Mouse (Mus musculus) myocyte (in vitro differentiated cells): ENCODE results near the gene Ppm1b.

Experiments
- CEBPB ChIP-seq: IDR thresholded peaks from 2 replicates; pipeline ENCODE4 v1.6.1; 2011; ENCODE audit warnings: mild to moderate bottlenecking, moderate library complexity; ENCODE audit not compliant: poor library complexity, insufficient read depth, severe bottlenecking
- E2F4 ChIP-seq: IDR thresholded peaks from one replicate; pipeline ENCODE4 v1.6.1; 2011; ENCODE audit warnings: mild to moderate bottlenecking, control low read depth, moderate library complexity; ENCODE audit not compliant: insufficient read depth
- MAX ChIP-seq: IDR thresholded peaks from one replicate; pipeline ENCODE4 v1.6.1; 2011; ENCODE audit warnings: low read depth, mild to moderate bottlenecking, control low read depth
- MYOD1 ChIP-seq, 3 experiments: IDR thresholded peaks; one replicate each; pipeline ENCODE4 v1.6.1; 2011; ENCODE audit warnings: control low read depth in 2 of 3, low read depth in 2 of 3, mild to moderate bottlenecking in 2 of 3, moderate library complexity in 1 of 3; ENCODE audit not compliant: insufficient read length in 2 of 3, control insufficient read depth in 1 of 3
- MYOG ChIP-seq, 3 experiments: IDR thresholded peaks; one replicate each; pipeline ENCODE4 v1.6.1; 2011; ENCODE audit warnings: control low read depth in 2 of 3, low read depth in 2 of 3, mild to moderate bottlenecking in 2 of 3; ENCODE audit not compliant: insufficient read length in 2 of 3, control insufficient read depth in 1 of 3, insufficient read depth in 1 of 3
- POLR2A ChIP-seq: IDR thresholded peaks from one replicate; pipeline ENCODE4 v1.6.1; 2011; ENCODE audit warnings: low read depth, mild to moderate bottlenecking, control low read depth, moderate library complexity; ENCODE audit not compliant: insufficient read length
- POLR2AphosphoS2 ChIP-seq: IDR thresholded peaks from one replicate; pipeline ENCODE4 v1.6.1; 2011; ENCODE audit warnings: low read depth, control low read depth; ENCODE audit not compliant: insufficient read length
- REST ChIP-seq: IDR thresholded peaks from one replicate; pipeline ENCODE4 v1.6.1; 2011; ENCODE audit warnings: mild to moderate bottlenecking, control low read depth, moderate library complexity; ENCODE audit not compliant: insufficient read depth, insufficient read length
- SRF ChIP-seq: IDR thresholded peaks from one replicate; pipeline ENCODE4 v1.6.1; 2011; ENCODE audit warnings: low read depth; ENCODE audit not compliant: control insufficient read depth, insufficient read length
- TCF12 ChIP-seq: IDR thresholded peaks from one replicate; pipeline ENCODE4 v1.6.1; 2011; ENCODE audit warnings: mild to moderate bottlenecking, control low read depth; ENCODE audit not compliant: poor library complexity, insufficient read depth, severe bottlenecking
- TCF3 ChIP-seq: IDR thresholded peaks from one replicate; pipeline ENCODE4 v1.6.1; 2011; ENCODE audit warnings: low read depth, control low read depth; ENCODE audit not compliant: insufficient read length
- USF1 ChIP-seq: IDR thresholded peaks from one replicate; pipeline ENCODE4 v1.6.1; 2011; ENCODE audit warnings: low read depth, mild to moderate bottlenecking, control low read depth, moderate library complexity

DNA sequence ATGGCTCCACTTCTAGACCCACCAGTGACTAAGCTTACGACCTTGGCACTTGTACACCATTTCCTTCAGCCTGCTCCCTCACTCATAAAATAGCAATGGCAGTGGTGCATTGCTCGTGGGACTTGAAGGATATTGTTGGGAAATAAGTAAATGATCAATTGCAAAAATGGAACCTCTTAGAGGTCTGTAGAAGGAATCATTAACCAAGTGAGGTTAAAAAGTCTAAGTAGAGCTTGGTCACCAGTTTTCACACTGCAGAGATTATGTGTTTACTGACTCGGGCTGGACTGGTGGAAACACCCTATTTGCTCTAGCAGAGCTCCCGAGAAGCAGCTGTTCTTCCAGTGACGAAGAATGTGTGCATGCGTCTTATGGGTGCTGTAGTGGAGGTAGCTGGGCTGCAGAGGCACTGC lies 86.9 kb downstream of the Ppm1b start:
- no peak for TF ChIP-seq POLR2A
- no peak for TF ChIP-seq SRF
- TF ChIP-seq MYOG (IDR thresholded peaks at IDR 0.05; ENCODE audit: control insufficient read depth in 1 of 3, insufficient read depth in 1 of 3, insufficient read length in 2 of 3, low read depth in 2 of 3): peak in 2 of 3 experiments; percentile 7 to 56
- TF ChIP-seq POLR2AphosphoS2: no peak
- TF ChIP-seq MAX: no peak
- no peak for TF ChIP-seq E2F4
- TF ChIP-seq TCF12: no peak
- no peak for TF ChIP-seq TCF3
- TF ChIP-seq MYOD1 (IDR thresholded peaks at IDR 0.05; ENCODE audit: control insufficient read depth in 1 of 3, insufficient read length in 2 of 3, low read depth in 2 of 3): peak in 1 of 3 experiments; percentile 19
- no peak for TF ChIP-seq REST
- no peak for TF ChIP-seq USF1
- TF ChIP-seq CEBPB: no peak
